Comparison of ENCODE assay signal across 29 mouse cellular contexts in genomic region chr6:141336438-141336837, GRCm38 (mm10).
DNase-seq lines count a peak whose midpoint lies in the region; ATAC-seq lines count a peak whose summit lies in the region.
"Had no signal": no experiment of that assay in that cellular context is flagged by ENCODE, and none has a peak within 500 bp of the region (broad histone marks: within the 10 kb centered on the region; RNA-seq: fewer than 3 reads in every experiment).

No protein-coding gene starts in this region.

- no peak for DNase-seq in heart, embryonic 10.5 days (ENCODE audit: low spot score)
- DNase-seq in heart, postnatal 25 days (ENCODE audit: low spot score), result no peak
- peak; percentile 60 for DNase-seq in yolk sac, embryonic 10.5 days (ENCODE audit: low spot score)
- DNase-seq in left cerebral cortex, adult 18-20 months (ENCODE audit: low spot score in 2 of 2), result no peak
- DNase-seq: adrenal gland, postnatal 36 days; B cell, adult 2 months; cerebellum, adult 18-20 months; cerebellum, postnatal 10 days; forebrain, postnatal 0 days; gastrocnemius, postnatal 10 days; kidney, adult 18-20 months; kidney, postnatal 4 days; left cerebral cortex, postnatal 4 days; liver, postnatal 0 days; lung, postnatal 4 days; right cerebral cortex, postnatal 4 days; thymus, adult 2 months; thymus, postnatal 36 days had no signal

- no peak overlapping the region for H3K4me2 ChIP-seq in heart, embryonic 13.5 days
- no peak overlapping the region for H3K4me2 ChIP-seq in heart, embryonic 15.5 days
- H3K4me2 ChIP-seq: embryonic facial prominence, embryonic 15.5 days; forebrain, embryonic 12.5 days; hindbrain, embryonic 13.5 days; liver, embryonic 12.5 days; midbrain, embryonic 12.5 days; neural tube, embryonic 13.5 days had no signal

- H3K4me1 ChIP-seq in heart, embryonic 10.5 days, result peaks cover 37% of the 10 kb centered on the region
- peaks cover 56% of the 10 kb centered on the region for H3K4me1 ChIP-seq in heart, embryonic 13.5 days
- H3K4me1 ChIP-seq in heart, embryonic 15.5 days (replicated peaks), result peaks cover 32% of the 10 kb centered on the region
- H3K4me1 ChIP-seq: embryonic facial prominence, embryonic 15.5 days; forebrain, embryonic 12.5 days; hindbrain, embryonic 13.5 days; liver, embryonic 12.5 days; midbrain, embryonic 12.5 days had no signal

- no peak overlapping the region for H3K9ac ChIP-seq in heart, embryonic 13.5 days
- no peak overlapping the region for H3K9ac ChIP-seq in heart, embryonic 15.5 days
- H3K9ac ChIP-seq: embryonic facial prominence, embryonic 15.5 days; forebrain, embryonic 12.5 days; forebrain, postnatal 0 days; hindbrain, embryonic 13.5 days; liver, embryonic 12.5 days; liver, postnatal 0 days; midbrain, embryonic 12.5 days; neural tube, embryonic 13.5 days had no signal

- H3K4me3 ChIP-seq in heart, embryonic 10.5 days, result no peak overlapping the region
- H3K4me3 ChIP-seq in heart, embryonic 13.5 days, result no peak overlapping the region
- no peak overlapping the region for H3K4me3 ChIP-seq in heart, embryonic 15.5 days
- H3K4me3 ChIP-seq: embryonic facial prominence, embryonic 10.5 days; embryonic facial prominence, embryonic 15.5 days; forebrain, embryonic 12.5 days; hindbrain, embryonic 13.5 days; liver, embryonic 12.5 days; megakaryocyte, embryonic 14.5 days; midbrain, embryonic 12.5 days; neural tube, embryonic 13.5 days had no signal

- no peak for ATAC-seq in heart, embryonic 13.5 days (ENCODE audit: extremely low read depth, insufficient number of reproducible peaks, low FRiP score, low TSS enrichment)
- ATAC-seq in heart, embryonic 15.5 days (replicated peaks; ENCODE audit: insufficient number of reproducible peaks, insufficient read depth, low FRiP score, low read depth), result peak; percentile 53; the same call in 1 of the 2 replicates
- ATAC-seq: forebrain, postnatal 0 days; liver, embryonic 12.5 days; liver, postnatal 0 days; lung, postnatal 0 days had no signal

- H3K9me3 ChIP-seq in heart, embryonic 10.5 days, result no peaks in the 10 kb centered on the region
- no peaks in the 10 kb centered on the region for H3K9me3 ChIP-seq in heart, embryonic 13.5 days
- H3K9me3 ChIP-seq in heart, embryonic 15.5 days (replicated peaks), result no peaks in the 10 kb centered on the region
- H3K9me3 ChIP-seq: embryonic facial prominence, embryonic 10.5 days; embryonic facial prominence, embryonic 15.5 days; forebrain, embryonic 12.5 days; hindbrain, embryonic 13.5 days; liver, embryonic 12.5 days; megakaryocyte, embryonic 14.5 days; midbrain, embryonic 12.5 days; neural tube, embryonic 13.5 days had no signal

- H3K36me3 ChIP-seq in heart, embryonic 10.5 days, result no peaks in the 10 kb centered on the region
- H3K36me3 ChIP-seq in heart, embryonic 13.5 days, result no peaks in the 10 kb centered on the region
- no peaks in the 10 kb centered on the region for H3K36me3 ChIP-seq in heart, embryonic 15.5 days
- H3K36me3 ChIP-seq: embryonic facial prominence, embryonic 10.5 days; embryonic facial prominence, embryonic 15.5 days; forebrain, embryonic 12.5 days; hindbrain, embryonic 13.5 days; liver, embryonic 12.5 days; midbrain, embryonic 12.5 days; neural tube, embryonic 13.5 days had no signal

- peak overlapping the region; percentile 52 for H3K27ac ChIP-seq in heart, embryonic 10.5 days
- peak overlapping the region; percentile 71 for H3K27ac ChIP-seq in heart, embryonic 13.5 days (replicated peaks)
- peak overlapping the region; percentile 71 for H3K27ac ChIP-seq in heart, embryonic 15.5 days
- H3K27ac ChIP-seq: embryonic facial prominence, embryonic 10.5 days; embryonic facial prominence, embryonic 15.5 days; forebrain, embryonic 12.5 days; hindbrain, embryonic 13.5 days; liver, embryonic 12.5 days; midbrain, embryonic 12.5 days; neural tube, embryonic 13.5 days had no signal

- intact Hi-C loops in heart, postnatal 25 days (cut with DNase I), result loop anchor here (5.0 kb wide), 1 partner anchor 111 kb away; no protein-coding TSS in a partner anchor

- 34% methylated on average over 4 of the region's 4 CpGs for WGBS in heart, embryonic 10.5 days
- 20% methylated on average over 4 of the region's 4 CpGs for WGBS in heart, embryonic 13.5 days
- WGBS in heart, embryonic 15.5 days, result 23% methylated on average over 4 of the region's 4 CpGs

- H3K27me3 ChIP-seq in heart, embryonic 10.5 days (ENCODE audit: insufficient read depth, poor library complexity, severe bottlenecking), result no peaks in the 10 kb centered on the region
- no peaks in the 10 kb centered on the region for H3K27me3 ChIP-seq in heart, embryonic 13.5 days (replicated peaks)
- H3K27me3 ChIP-seq in heart, embryonic 15.5 days, result no peaks in the 10 kb centered on the region
- H3K27me3 ChIP-seq: embryonic facial prominence, embryonic 15.5 days; forebrain, embryonic 12.5 days; hindbrain, embryonic 13.5 days; liver, embryonic 12.5 days; megakaryocyte, embryonic 14.5 days; midbrain, embryonic 12.5 days; neural tube, embryonic 13.5 days had no signal
